Mouse (Mus musculus) forebrain, embryonic 10.5 days (tissue): Measurements from ENCODE around the gene Grasp. TPM values are rescaled to one million over a fixed set of nuclear protein-coding genes. Genes with fewer than 3 reads are reported as not detected.
A peak's percentile ranks its signal among the peaks of the same experiment; 100 is the strongest.

ENCODE experiments used
- DNase-seq: peaks from one replicate; pipeline ENCODE4 v3.0.0-alpha.2; 2017; ENCODE audit warnings: low spot score; ENCODE audit errors: extremely low spot score
- H3K27ac ChIP-seq: fragments of 300-500 bp; sonication (generic); 2 replicates; pipeline ENCODE4 v1.5.1; 2016; ENCODE audit warnings: mild to moderate bottlenecking
- H3K27me3 ChIP-seq: fragments of 300-500 bp; sonication (generic); 2 replicates; pipeline ENCODE4 v1.6.1; 2016; ENCODE audit warnings: mild to moderate bottlenecking; ENCODE audit not compliant: poor library complexity, severe bottlenecking
- H3K36me3 ChIP-seq: fragments of 300-500 bp; sonication (generic); replicated peaks from 2 replicates; pipeline ENCODE4 v1.6.1; 2016; ENCODE audit warnings: mild to moderate bottlenecking, moderate library complexity
- H3K4me1 ChIP-seq: fragments of 300-500 bp; sonication (generic); 2 replicates; pipeline ENCODE4 v1.6.1; 2016
- H3K4me3 ChIP-seq: fragments of 300-500 bp; sonication (generic); 2 replicates; pipeline ENCODE4 v1.5.1; 2016; ENCODE audit warnings: mild to moderate bottlenecking, moderate library complexity
- H3K9me3 ChIP-seq: fragments of 300-500 bp; sonication (generic); 2 replicates; pipeline ENCODE4 v1.6.1; 2016; ENCODE audit warnings: mild to moderate bottlenecking, moderate library complexity
- WGBS: fragments of 180-500 bp; shearing (Covaris S2); methylation state at CpG from one replicate; pipeline ENCODE4 v1.1.7; 2016; 5-methylcytosine and 5-hydroxymethylcytosine counted together
- polyA plus RNA-seq: library from polyadenylated mRNA; unstranded; fragments of >200 nt; fragmentation: Nextera tagmentation; extraction: Ambion mirVana; gene quantifications from 2 replicates; pipeline ENCODE4 v1.2.1, GENCODE M21; 2016

The Grasp gene
- polyA plus RNA-seq, 1 experiment from 2014 or later = 4.1 TPM

- no peak for DNase-seq
- H3K4me3 ChIP-seq = no peak overlapping the region
- H3K27me3 ChIP-seq = peaks cover 19% of the 10 kb centered on the region
- H3K4me1 ChIP-seq = peaks cover 39% of the 10 kb centered on the region
- no peak overlapping the region for H3K27ac ChIP-seq
- H3K36me3 ChIP-seq = 0 out of 2 replicates have a peak, but pooled peaks cover 4% of the 10 kb centered on the region
- no peaks in the 10 kb centered on the region for H3K9me3 ChIP-seq
- WGBS = 87% methylated on average over 3 of the region's 3 CpGs
Observed at GRCm38 (mm10) chr15:101259922-101260321, 35.9 kb downstream of the Grasp start.

DNA sequence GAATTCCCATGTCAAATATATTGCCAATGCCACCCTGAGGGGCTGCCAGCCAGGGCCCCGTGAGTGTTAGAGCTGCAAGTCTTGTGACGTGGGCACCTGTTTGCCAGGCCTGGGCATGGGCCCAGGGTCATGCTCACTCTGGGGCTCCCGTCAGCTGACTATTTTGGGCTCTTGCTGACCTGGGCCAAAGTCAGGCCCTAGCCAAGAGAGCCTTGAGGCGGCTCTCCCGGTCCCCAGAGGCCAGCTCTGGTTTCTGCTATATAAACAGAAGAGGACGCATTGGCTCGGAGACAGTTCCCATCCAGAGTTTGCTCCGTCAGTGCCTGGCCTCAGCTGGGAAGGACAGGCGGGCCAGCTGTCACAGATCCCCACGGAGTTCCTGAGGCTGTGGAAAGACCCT, 36.4 kb downstream of the Grasp start:
- Histone ChIP-seq H3K9me3 (no peaks in the 10 kb centered on the region), H3K4me3 (no peak overlapping the region), H3K4me1 (peaks cover 38% of the 10 kb centered on the region), H3K27me3 (peaks cover 23% of the 10 kb centered on the region), H3K27ac (no peak overlapping the region), H3K36me3 (0 out of 2 replicates have a peak, but pooled peaks cover 4% of the 10 kb centered on the region)
- DNase-seq = no peak
- WGBS = 77% methylated on average over 10 of the region's 10 CpGs

GRCm38 (mm10) chr15:101260874-101261622, 37.1 kb downstream of the Grasp start:
- Histone ChIP-seq H3K27me3 (peaks cover 30% of the 10 kb centered on the region), H3K27ac (peak overlapping the region; percentile 68), H3K4me1 (peaks cover 41% of the 10 kb centered on the region), H3K9me3 (no peaks in the 10 kb centered on the region), H3K36me3 (0 out of 2 replicates have a peak, but pooled peaks cover 4% of the 10 kb centered on the region), H3K4me3 (no peak overlapping the region)
- no peak for DNase-seq
- 64% methylated on average over 13 of the region's 13 CpGs for WGBS

DNA sequence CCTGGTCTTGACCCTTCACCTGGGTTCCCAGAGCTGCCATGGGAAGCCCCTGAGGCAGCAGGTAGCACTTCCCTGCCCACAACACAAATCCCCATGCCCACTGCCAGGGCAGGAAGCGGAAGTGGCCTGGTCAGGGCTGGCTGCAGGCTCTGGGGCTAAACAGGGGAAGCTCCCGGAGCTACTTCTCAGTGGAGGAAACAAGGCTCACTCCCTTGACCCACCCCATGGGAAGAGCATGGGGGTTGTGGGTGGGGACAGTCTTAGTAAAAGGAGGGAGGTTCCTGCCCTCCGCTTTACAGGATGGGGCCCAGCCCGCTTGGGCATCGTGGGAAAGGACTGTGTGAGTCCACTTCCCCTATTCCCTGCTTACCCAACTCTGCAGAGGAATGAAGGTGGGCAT, 38.5 kb downstream of the Grasp start:
- 64% methylated on average over 5 of the region's 5 CpGs for WGBS
- no peak for DNase-seq
- H3K4me1 ChIP-seq = peaks cover 44% of the 10 kb centered on the region
- H3K36me3 ChIP-seq = 0 out of 2 replicates have a peak, but pooled peaks cover 4% of the 10 kb centered on the region
- peaks cover 37% of the 10 kb centered on the region for H3K27me3 ChIP-seq
- H3K27ac ChIP-seq = peak overlapping the region; percentile 2; the same call in 1 of the 2 replicates
- no peak overlapping the region for H3K4me3 ChIP-seq
- H3K9me3 ChIP-seq = no peaks in the 10 kb centered on the region

GRCm38 (mm10) chr15:101266132-101266963, 42.4 kb downstream of the Grasp start:
- Histone ChIP-seq H3K27me3 (peaks cover 50% of the 10 kb centered on the region), H3K36me3 (peaks cover 16% of the 10 kb centered on the region), H3K9me3 (no peaks in the 10 kb centered on the region), H3K4me3 (peak overlapping the region; percentile 61), H3K4me1 (peaks cover 41% of the 10 kb centered on the region), H3K27ac (peak overlapping the region; percentile 79)
- DNase-seq = peak; percentile 76
- WGBS = 1% methylated on average over 57 of the region's 57 CpGs

GRCm38 (mm10) chr15:101267053-101268032, 43.4 kb downstream of the Grasp start:
- Histone ChIP-seq H3K9me3 (no peaks in the 10 kb centered on the region), H3K36me3 (peaks cover 26% of the 10 kb centered on the region), H3K4me1 (peaks cover 37% of the 10 kb centered on the region), H3K27me3 (peaks cover 50% of the 10 kb centered on the region), H3K4me3 (peak overlapping the region; percentile 61), H3K27ac (peak overlapping the region; percentile 79)
- WGBS = 7% methylated on average over 25 of the region's 25 CpGs
- DNase-seq = no peak

GRCm38 (mm10) chr15:101270101-101270820, 46.3 kb downstream of the Grasp start:
- Histone ChIP-seq H3K4me1 (peaks cover 33% of the 10 kb centered on the region), H3K27ac (no peak overlapping the region), H3K9me3 (no peaks in the 10 kb centered on the region), H3K36me3 (peaks cover 47% of the 10 kb centered on the region), H3K4me3 (no peak overlapping the region), H3K27me3 (peaks cover 36% of the 10 kb centered on the region)
- WGBS = 92% methylated on average over 29 of the region's 29 CpGs
- no peak for DNase-seq

DNA sequence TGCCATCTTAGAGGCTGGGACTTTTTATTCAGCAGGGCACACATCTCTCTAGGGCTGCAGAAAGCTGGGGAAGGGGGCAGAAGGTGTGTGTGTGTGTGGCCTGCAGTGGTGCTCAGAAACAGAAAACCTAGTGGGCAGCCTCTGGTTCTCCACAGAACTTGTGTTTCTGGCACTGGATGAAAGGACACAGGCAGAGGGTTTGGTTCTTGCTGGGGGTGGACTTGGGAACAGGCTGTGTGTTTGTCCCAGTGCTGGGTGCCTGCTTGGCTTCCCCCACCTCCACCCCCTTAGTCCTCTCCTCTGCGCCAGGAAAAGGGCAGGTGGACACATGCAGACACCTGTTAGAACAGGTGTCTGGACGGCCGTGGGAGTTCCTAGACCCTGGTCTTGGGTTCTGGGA, 47.1 kb downstream of the Grasp start:
- DNase-seq = no peak
- Histone ChIP-seq H3K27ac (no peak overlapping the region), H3K4me1 (peaks cover 26% of the 10 kb centered on the region), H3K36me3 (peaks cover 47% of the 10 kb centered on the region), H3K4me3 (no peak overlapping the region), H3K27me3 (peaks cover 27% of the 10 kb centered on the region), H3K9me3 (no peaks in the 10 kb centered on the region)
- 75% methylated on average over 3 of the region's 3 CpGs for WGBS

GRCm38 (mm10) chr15:101271513-101271912, 47.5 kb downstream of the Grasp start:
- DNase-seq = no peak
- H3K4me1 ChIP-seq = peaks cover 26% of the 10 kb centered on the region

DNA sequence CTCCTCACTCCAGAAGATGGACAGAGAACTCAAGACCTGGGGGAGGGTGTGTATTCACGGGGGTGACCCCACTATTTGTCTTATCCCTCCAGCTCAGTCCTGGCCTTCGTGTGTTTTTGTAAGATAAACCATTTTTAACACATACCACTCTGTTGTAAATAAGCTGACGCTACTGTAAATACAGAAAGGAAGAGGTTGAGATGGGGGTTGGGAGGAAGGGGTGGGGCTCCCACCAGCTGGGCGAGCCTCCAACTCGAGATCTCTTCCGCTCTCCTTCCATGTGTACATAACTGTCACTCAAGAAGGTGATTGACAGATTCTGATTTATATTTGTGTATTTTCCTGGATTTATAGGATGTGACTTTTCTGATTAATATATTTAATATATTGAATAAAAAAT, 50.4 kb downstream of the Grasp start:
- Histone ChIP-seq H3K27ac (no peak overlapping the region), H3K4me3 (no peak overlapping the region), H3K4me1 (peaks cover 31% of the 10 kb centered on the region), H3K36me3 (peaks cover 47% of the 10 kb centered on the region), H3K27me3 (no peaks in the 10 kb centered on the region), H3K9me3 (no peaks in the 10 kb centered on the region)
- 86% methylated on average over 6 of the region's 6 CpGs for WGBS
- no peak for DNase-seq

More at GRCm38 (mm10) chr15:101271513-101271912, 47.5 kb downstream of the Grasp start:
- Histone ChIP-seq H3K27ac (no peak overlapping the region), H3K4me3 (no peak overlapping the region), H3K36me3 (peaks cover 47% of the 10 kb centered on the region), H3K27me3 (peaks cover 23% of the 10 kb centered on the region), H3K9me3 (no peaks in the 10 kb centered on the region)
- WGBS = 84% methylated on average over 15 of the region's 15 CpGs

GRCm38 (mm10) chr15:101277351-101277899, 53.4 kb downstream of the Grasp start:
- H3K36me3 ChIP-seq = peaks cover 20% of the 10 kb centered on the region
- H3K27me3 ChIP-seq = no peaks in the 10 kb centered on the region
- no peaks in the 10 kb centered on the region for H3K9me3 ChIP-seq
- peak; percentile 65 for DNase-seq
- peak overlapping the region; percentile 86 for H3K27ac ChIP-seq
- peaks cover 37% of the 10 kb centered on the region for H3K4me1 ChIP-seq
- 20% methylated on average over 11 of the region's 11 CpGs for WGBS
- H3K4me3 ChIP-seq = no peak overlapping the region
